Mouse (Mus musculus) liver, embryonic 14.5 days (tissue): ENCODE measurements at regions not wholly inside any gene's neighbourhood (a gene's known extent, or its start where the extent isn't known, plus 50 kb on each side); places are given as distances from the start of the nearest gene placed in this dataset.

Experiments
- ATAC-seq: fragments of 200-750 bp; cut with Nextera tagmentation; 2 replicates; pipeline ENCODE4 v1.8.0; 2017; ENCODE audit warnings: moderate number of reproducible peaks, mild to moderate bottlenecking, moderate library complexity; ENCODE audit not compliant: insufficient read depth
- DNase-seq, 3 experiments: peaks; one replicate each; pipeline ENCODE4 v3.0.0-alpha.2; 2012 to 2013; ENCODE audit warnings: low read depth in 3 of 3, low spot score in 3 of 3
- H3K27ac ChIP-seq: fragments of 300-500 bp; sonication (generic); 2 replicates; pipeline ENCODE4 v1.5.1; 2014; ENCODE audit warnings: moderate library complexity, mild to moderate bottlenecking, control low read depth, inconsistent platforms
- H3K27me3 ChIP-seq: fragments of 300-500 bp; sonication (generic); 2 replicates; pipeline ENCODE4 v1.6.1; 2014; ENCODE audit warnings: mild to moderate bottlenecking, low read length, moderate library complexity; ENCODE audit not compliant: control insufficient read depth, insufficient read depth
- H3K36me3 ChIP-seq: fragments of 300-500 bp; sonication (generic); replicated peaks from 2 replicates; pipeline ENCODE4 v1.6.1; 2014; ENCODE audit warnings: low read depth; ENCODE audit not compliant: control insufficient read depth, insufficient read depth
- H3K4me1 ChIP-seq, 2 experiments: fragments of 200-500 bp in 1 of 2; fragments of 300-500 bp in 1 of 2; sonication (generic) in 1 of 2; replicated peaks; 2 replicates each; pipeline ENCODE4 v1.6.1; 2012 to 2014; ENCODE audit warnings: antibody characterized with exemption in 1 of 2, inconsistent platforms in 1 of 2, low read length in 1 of 2; ENCODE audit not compliant: control insufficient read depth in 2 of 2, insufficient read depth in 2 of 2
- H3K4me2 ChIP-seq: fragments of 300-500 bp; sonication (generic); 2 replicates; pipeline ENCODE4 v1.6.1; 2014; ENCODE audit warnings: low read depth, mild to moderate bottlenecking, control low read depth, moderate library complexity
- H3K4me3 ChIP-seq, 2 experiments: fragments of 200-500 bp in 1 of 2; fragments of 300-500 bp in 1 of 2; sonication (generic) in 1 of 2; 2 replicates each; pipeline ENCODE4 v1.5.1; 2012 to 2014; ENCODE audit warnings: low read depth in 2 of 2, low read length in 2 of 2, mild to moderate bottlenecking in 2 of 2, control low read depth in 1 of 2, inconsistent platforms in 1 of 2, moderate library complexity in 1 of 2; ENCODE audit not compliant: insufficient read depth in 1 of 2
- H3K9ac ChIP-seq: fragments of 300-500 bp; sonication (generic); replicated peaks from 2 replicates; pipeline ENCODE4 v1.6.1; 2014; ENCODE audit warnings: mild to moderate bottlenecking, control low read depth, moderate library complexity
- H3K9me3 ChIP-seq: fragments of 300-500 bp; sonication (generic); 2 replicates; pipeline ENCODE4 v1.6.1; 2016; ENCODE audit warnings: low read length, mixed read lengths; ENCODE audit not compliant: control insufficient read depth
- CTCF ChIP-seq: IDR thresholded peaks from 2 replicates; pipeline ENCODE4 v1.5.1; 2016; ENCODE audit warnings: antibody characterized with exemption, low read depth, control low read depth
- EP300 ChIP-seq: IDR thresholded peaks from 2 replicates; pipeline ENCODE4 v1.6.1; 2016; ENCODE audit warnings: antibody characterized with exemption, low read depth
- WGBS: fragments of 180-500 bp; shearing (Covaris S2); extraction: QIAGEN DNeasy Blood & Tissue Kit; methylation state at CpG from one replicate; pipeline ENCODE4 v1.1.7; 2014; ENCODE audit not compliant: insufficient replicate concordance; 5-methylcytosine and 5-hydroxymethylcytosine counted together

DNA sequence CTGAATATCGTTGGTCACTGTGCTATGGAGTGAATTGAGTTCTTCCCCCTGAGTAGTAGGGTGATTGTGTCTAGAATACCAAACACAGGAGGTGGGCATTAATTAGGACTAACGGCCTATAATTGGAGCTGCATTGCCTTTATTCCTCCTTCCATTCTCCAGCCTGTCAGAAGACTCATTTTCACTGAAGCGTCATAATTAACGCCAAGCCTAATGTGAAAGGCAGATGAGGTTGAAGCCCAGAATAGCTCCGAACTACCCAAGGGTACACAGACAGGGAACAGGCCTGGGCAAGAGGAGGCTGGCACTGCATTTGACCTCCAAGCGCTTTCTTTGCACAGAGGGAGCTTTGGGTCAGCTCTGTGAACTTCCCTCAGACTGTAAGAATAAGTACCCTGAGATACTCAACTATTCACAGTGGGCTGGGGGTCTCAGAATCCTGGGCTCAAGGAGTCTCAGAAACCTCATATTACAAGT, 386.5 kb downstream of the Brinp2 start:
- ATAC-seq (no peak), DNase-seq (no peak)
- Histone ChIP-seq H3K4me3 (no peak overlapping the region), H3K9ac (no peak overlapping the region), H3K27ac (no peak overlapping the region), H3K4me1 (no peaks in the 10 kb centered on the region), H3K36me3 (no peaks in the 10 kb centered on the region), H3K27me3 (no peaks in the 10 kb centered on the region), H3K4me2 (no peak overlapping the region), H3K9me3 (no peaks in the 10 kb centered on the region)
- 58% methylated on average over 6 of the region's 6 CpGs for WGBS
- TF ChIP-seq EP300 = no peak
- no peak for TF ChIP-seq CTCF

- Histone ChIP-seq H3K9me3 (no peaks in the 10 kb centered on the region), H3K4me2 (no peak overlapping the region), H3K27me3 (no peaks in the 10 kb centered on the region), H3K4me3 (no peak overlapping the region), H3K4me1 (no peaks in the 10 kb centered on the region), H3K9ac (no peak overlapping the region), H3K36me3 (no peaks in the 10 kb centered on the region), H3K27ac (no peak overlapping the region)
- TF ChIP-seq CTCF = no peak
- TF ChIP-seq EP300 = no peak
- DNase-seq (no peak), ATAC-seq (peak; percentile 69; the same call in 1 of the 2 replicates)
- WGBS = 57% methylated on average over 10 of the region's 10 CpGs
These were observed 382.5 kb downstream of the Brinp2 start for GRCm38 (mm10) chr1:157973373-157974232.

GRCm38 (mm10) chr1:157974656-157975055, 381.5 kb downstream of the Brinp2 start:
- WGBS = 59% methylated on average over 4 of the region's 4 CpGs
- no peak overlapping the region for H3K4me3 ChIP-seq
- H3K27ac ChIP-seq = no peak overlapping the region
- H3K36me3 ChIP-seq = no peaks in the 10 kb centered on the region
- no peak overlapping the region for H3K4me2 ChIP-seq
- no peak overlapping the region for H3K9ac ChIP-seq
- no peaks in the 10 kb centered on the region for H3K9me3 ChIP-seq
- TF ChIP-seq CTCF (no peak), EP300 (no peak)
- H3K27me3 ChIP-seq = no peaks in the 10 kb centered on the region
- DNase-seq (no peak), ATAC-seq (no peak)
- H3K4me1 ChIP-seq = no peaks in the 10 kb centered on the region

- no peaks in the 10 kb centered on the region for H3K9me3 ChIP-seq
- H3K27me3 ChIP-seq = no peaks in the 10 kb centered on the region
- no peaks in the 10 kb centered on the region for H3K36me3 ChIP-seq
- DNase-seq (no peak), ATAC-seq (no peak)
- no peak overlapping the region for H3K4me3 ChIP-seq
- WGBS = 26% methylated on average over 7 of the region's 7 CpGs
- no peak overlapping the region for H3K4me2 ChIP-seq
- TF ChIP-seq EP300 (no peak), CTCF (no peak)
- H3K27ac ChIP-seq = no peak overlapping the region
- H3K4me1 ChIP-seq = no peaks in the 10 kb centered on the region
- no peak overlapping the region for H3K9ac ChIP-seq
These were observed 337.0 kb downstream of the Brinp2 start for GRCm38 (mm10) chr1:158019161-158019560.

- Histone ChIP-seq H3K27me3 (no peaks in the 10 kb centered on the region), H3K9me3 (no peaks in the 10 kb centered on the region), H3K4me2 (no peak overlapping the region), H3K4me3 (no peak overlapping the region), H3K36me3 (no peaks in the 10 kb centered on the region), H3K4me1 (no peaks in the 10 kb centered on the region), H3K27ac (no peak overlapping the region), H3K9ac (no peak overlapping the region)
- 12% methylated on average over 2 of the region's 2 CpGs for WGBS
- no peak for ATAC-seq
- no peak for DNase-seq
- TF ChIP-seq EP300 = no peak
These were observed 316.4 kb downstream of the Brinp2 start for GRCm38 (mm10) chr1:158039756-158040155.
